Mouse (Mus musculus): ENCODE data around the gene Rhoq. TPM values are rescaled to one million over a fixed set of nuclear protein-coding genes. Genes with fewer than 3 reads are reported as not detected.

Rhoq gene
- polyA plus RNA-seq, 1 experiment from 2014 or later, result 13.0 TPM

GRCm38 (mm10) chr17:87044796-87045195 lies 81.9 kb downstream of the Rhoq start:
- no peaks in the 10 kb centered on the region for H3K36me3 ChIP-seq (ENCODE audit: insufficient read depth, low read length)
- no peak overlapping the region for H3K4me3 ChIP-seq (replicated peaks; ENCODE audit: low read depth, low read length)
- no peak for ATAC-seq (replicated peaks; ENCODE audit: low FRiP score, low read depth)
- H3K27me3 ChIP-seq (ENCODE audit: insufficient read depth, low read length), result no peaks in the 10 kb centered on the region
- H3K9ac ChIP-seq (ENCODE audit: low read depth, low read length), result no peak overlapping the region
- DNase-seq (ENCODE audit: low spot score), result no peak
- H3K4me2 ChIP-seq (ENCODE audit: low read length), result no peak overlapping the region
- no peaks in the 10 kb centered on the region for H3K9me3 ChIP-seq (replicated peaks; ENCODE audit: low read length)
- TF ChIP-seq CTCF (IDR thresholded peaks at IDR 0.05; ENCODE audit: low read depth), result no peak
- 84% methylated on average over 8 of the region's 8 CpGs for WGBS
- no peaks in the 10 kb centered on the region for H3K4me1 ChIP-seq (replicated peaks; ENCODE audit: insufficient read depth, low read length)
- H3K27ac ChIP-seq, result no peak overlapping the region

Other genes starting within 250 kb of the Rhoq start
- gene Epas1, start 209.4 kb upstream of the Rhoq start, polyA plus RNA-seq (2015; fragmentation: Nextera tagmentation; extraction: Ambion mirVana), result 12.8 and 14.3 TPM in 2 replicates
- gene Tmem247, start 45.7 kb upstream of the Rhoq start, polyA plus RNA-seq (2015; fragmentation: Nextera tagmentation; extraction: Ambion mirVana), result not detected in 2 replicates
- 0.14 TPM in 1 of 2 replicates, not detected in the other for gene Atp6v1e2, start 15.2 kb upstream of the Rhoq start, polyA plus RNA-seq (2015; fragmentation: Nextera tagmentation; extraction: Ambion mirVana)
- 48.4 and 48.7 TPM in 2 replicates for gene Pigf, start 62.3 kb downstream of the Rhoq start, polyA plus RNA-seq (2015; fragmentation: Nextera tagmentation; extraction: Ambion mirVana)
- gene Cript, start 62.5 kb downstream of the Rhoq start, polyA plus RNA-seq (2015; fragmentation: Nextera tagmentation; extraction: Ambion mirVana), result 171 and 177 TPM in 2 replicates
- 15.6 and 15.7 TPM in 2 replicates for gene Socs5, start 144.6 kb downstream of the Rhoq start, polyA plus RNA-seq (2015; fragmentation: Nextera tagmentation; extraction: Ambion mirVana)